Mouse (Mus musculus) erythroid progenitor cell, adult 5-6 weeks (primary cell): ENCODE data around the gene Ppfibp2. TPM values are rescaled to one million over a fixed set of nuclear protein-coding genes. Genes with fewer than 3 reads are reported as not detected.

ENCODE experiments used
- ATAC-seq: replicated peaks from 2 replicates; pipeline ENCODE4 v1.8.0; 2016; ENCODE audit warnings: moderate number of reproducible peaks, mild to moderate bottlenecking, moderate TSS enrichment, inconsistent platforms; ENCODE audit not compliant: poor library complexity, low FRiP score, severe bottlenecking
- total RNA-seq, 2 experiments: library from RNA; stranded (forward) in 1 of 2; stranded (reverse) in 1 of 2; fragments of 150-400 nt in 1 of 2; fragments of 186-747, 209-891 nt in 1 of 2; gene quantifications; 2 replicates each; pipeline versions ENCODE4 v1.2.3 to v1.2.4; 2015 to 2017; ENCODE audit warnings: low replicate concordance in 2 of 2

The Ppfibp2 gene
- total RNA-seq (2015; ENCODE audit: low replicate concordance), result 2.9 TPM in 1 of 2 replicates, not detected in the other
- 1.7 and 1.9 TPM in 2 replicates for total RNA-seq (2017; ENCODE audit: low replicate concordance)

GRCm38 (mm10) chr7:107594857-107595402, at the start of gene Ppfibp2:
Gene Ppfibp2 (plus strand): TSS chr7:107595207.
- peak; percentile 88 for ATAC-seq

DNA sequence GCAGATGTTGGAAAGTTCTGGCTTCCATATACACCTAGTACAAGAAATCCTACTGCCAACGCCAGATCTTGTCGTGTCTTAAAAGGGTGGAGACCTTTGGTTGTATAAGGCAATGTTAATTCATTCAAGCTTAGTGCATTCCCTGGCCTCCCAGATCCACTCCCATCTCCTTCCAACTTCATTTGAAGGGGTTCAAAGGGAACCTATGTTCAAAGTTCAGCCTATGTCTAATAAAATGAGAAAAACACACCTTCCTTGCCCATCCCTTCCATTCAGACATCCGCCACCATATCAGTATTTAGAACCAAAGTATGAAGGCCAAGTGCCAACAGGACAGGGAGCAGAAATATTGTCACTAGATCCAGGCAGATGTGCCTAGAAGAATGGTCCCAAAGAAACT, 47.1 kb upstream of the Ppfibp2 start:
- no peak for ATAC-seq

DNA sequence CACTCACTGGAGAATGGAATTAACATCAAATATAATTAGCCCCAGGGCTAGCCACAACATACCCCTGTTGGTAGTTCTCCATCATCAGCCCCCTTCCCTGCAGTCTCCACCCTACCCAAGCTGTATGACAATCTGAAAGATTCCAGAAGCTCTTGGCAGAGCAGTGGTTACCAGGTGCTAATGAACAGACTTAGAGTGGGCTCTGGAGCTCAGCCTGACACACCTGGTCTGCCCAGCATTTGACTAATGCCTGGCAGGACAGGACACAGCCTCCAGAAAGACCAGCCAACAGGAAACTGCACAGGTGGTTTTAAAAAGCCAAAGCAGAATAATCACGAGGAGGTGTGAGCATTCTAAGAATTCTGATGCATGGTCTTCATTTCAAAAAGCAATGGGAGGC, 41.5 kb upstream of the Ppfibp2 start:
- no peak for ATAC-seq

GRCm38 (mm10) chr7:107555906-107556305, 39.1 kb upstream of the Ppfibp2 start:
- no peak for ATAC-seq

- ATAC-seq, result no peak
Observed at GRCm38 (mm10) chr7:107560675-107561074, 34.3 kb upstream of the Ppfibp2 start.

DNA sequence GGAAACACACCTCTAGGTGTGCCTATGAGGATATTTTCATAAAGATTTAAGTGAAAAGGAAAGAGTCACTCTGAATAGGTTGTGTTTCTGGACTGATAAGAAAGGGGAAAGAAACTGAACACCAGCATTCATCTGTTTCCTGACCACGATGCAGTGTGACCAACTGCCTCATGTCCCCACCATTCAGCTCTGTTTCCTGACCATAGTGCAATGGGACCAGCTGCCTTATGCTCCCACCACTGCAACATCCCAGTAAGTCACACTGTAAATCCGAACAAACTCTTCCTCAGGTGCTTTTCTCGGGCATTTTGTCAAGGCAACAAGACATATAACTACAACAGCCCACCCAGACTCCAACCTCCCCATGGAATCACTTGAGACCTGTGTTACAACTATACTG, 33.4 kb upstream of the Ppfibp2 start:
- no peak for ATAC-seq

DNA sequence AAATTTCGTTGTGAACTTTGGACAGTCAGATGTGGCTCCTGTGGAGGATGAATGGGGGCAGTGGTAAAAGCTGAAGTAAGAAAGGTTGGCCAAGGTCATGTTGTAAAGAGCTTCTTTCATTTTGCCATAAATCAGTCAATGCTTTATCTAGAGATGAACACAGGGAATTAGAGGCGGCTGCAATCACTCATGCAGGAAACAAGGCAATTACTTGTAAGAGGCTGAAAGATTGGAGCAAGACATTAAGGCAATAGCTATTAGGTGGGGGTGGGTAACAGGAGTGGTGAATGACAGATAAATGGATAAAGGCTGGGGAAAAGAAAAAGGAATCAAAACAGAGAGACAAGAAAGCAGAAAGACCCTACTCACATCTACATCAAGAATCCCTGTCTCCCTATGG, 31.3 kb upstream of the Ppfibp2 start:
- ATAC-seq, result no peak

GRCm38 (mm10) chr7:107567261-107567671, 27.7 kb upstream of the Ppfibp2 start, which contains the start of gene Olfml1:
Gene Olfml1 (plus strand): TSS chr7:107567446.
- no peak for ATAC-seq

GRCm38 (mm10) chr7:107567674-107568073, 27.3 kb upstream of the Ppfibp2 start:
- ATAC-seq, result no peak

DNA sequence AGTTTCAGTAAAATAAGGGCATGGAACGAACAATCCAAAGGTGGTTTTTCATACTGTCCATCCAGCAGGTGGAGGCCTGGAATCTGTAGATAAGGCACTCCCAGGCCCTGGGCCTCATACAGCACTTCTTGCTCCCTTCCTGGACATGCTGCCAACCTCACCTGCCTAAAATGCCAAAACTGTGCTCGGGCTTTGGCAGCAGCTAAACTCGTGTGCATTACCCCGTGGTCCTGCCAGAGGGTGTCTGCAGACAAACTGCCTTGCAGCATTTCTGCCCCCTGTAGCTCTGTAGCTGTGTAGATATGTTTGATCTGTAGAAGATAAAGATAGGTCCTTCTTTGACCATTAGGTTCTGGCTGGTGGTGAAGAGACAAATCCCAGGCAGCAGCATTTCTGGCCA, 26.0 kb upstream of the Ppfibp2 start:
- no peak for ATAC-seq

DNA sequence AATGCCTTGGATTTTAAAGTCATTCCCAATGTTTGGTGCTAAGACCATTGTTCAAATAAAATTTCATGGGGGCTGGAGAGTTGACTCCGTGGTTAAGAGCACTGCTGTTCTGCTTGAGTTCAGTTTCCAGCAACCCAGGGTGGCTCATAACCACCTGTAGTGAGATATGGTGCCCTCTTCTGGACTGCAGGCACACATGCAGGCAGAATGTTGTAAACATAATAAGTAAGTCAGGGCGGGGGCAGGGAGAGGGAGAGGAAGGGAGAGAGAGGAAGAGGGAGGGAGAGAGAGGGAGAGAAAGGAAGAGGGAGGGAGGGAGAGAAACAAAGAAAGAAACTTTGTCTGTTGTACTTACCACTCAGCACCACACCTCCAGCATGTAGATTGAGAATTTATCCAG, 21.2 kb upstream of the Ppfibp2 start:
- ATAC-seq, result no peak

DNA sequence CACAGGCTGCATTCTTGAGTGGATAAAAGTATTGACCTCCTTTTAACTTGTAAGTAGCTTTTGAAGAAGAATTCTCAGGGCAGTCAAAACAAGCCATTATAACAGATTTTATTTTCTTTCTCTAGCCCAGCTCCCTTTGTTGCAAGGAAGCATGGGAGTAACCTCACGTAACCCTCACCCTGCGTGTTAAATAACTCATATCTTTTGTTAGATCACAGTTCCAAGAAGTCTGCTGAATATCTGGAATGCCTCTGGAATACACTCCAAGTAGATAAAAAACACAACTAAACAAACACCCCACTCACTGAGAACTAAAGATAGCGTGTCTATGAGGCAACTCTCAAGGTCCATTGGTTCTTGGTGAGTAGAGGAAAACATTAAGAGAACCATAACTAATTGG, 20.7 kb upstream of the Ppfibp2 start:
- ATAC-seq, result no peak

DNA sequence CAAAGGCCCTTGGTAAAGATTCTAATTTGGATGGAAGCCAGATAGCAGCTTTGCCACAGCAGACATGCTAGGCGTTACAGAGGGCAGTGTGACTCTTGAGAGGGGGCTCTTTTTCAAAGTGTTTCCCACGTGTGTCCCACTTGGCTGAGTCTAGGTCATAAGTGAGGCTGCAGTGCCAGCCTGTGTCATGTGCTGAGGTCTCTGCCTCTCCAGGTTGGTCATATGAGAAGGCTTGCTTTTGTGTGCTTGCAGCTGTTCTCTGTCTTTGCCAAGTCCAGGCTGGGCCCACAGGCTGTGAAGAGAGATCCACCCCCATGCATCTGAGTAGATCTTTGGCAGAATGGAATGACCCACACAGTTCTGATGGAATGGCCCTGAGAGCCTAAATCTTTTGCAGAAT, 2.4 kb upstream of the Ppfibp2 start:
- ATAC-seq, result no peak

- ATAC-seq, result no peak
Observed at GRCm38 (mm10) chr7:107593904-107594303, 1.1 kb upstream of the Ppfibp2 start.

GRCm38 (mm10) chr7:107594325-107594856, 616 bp upstream of the Ppfibp2 start:
- no peak for ATAC-seq

DNA sequence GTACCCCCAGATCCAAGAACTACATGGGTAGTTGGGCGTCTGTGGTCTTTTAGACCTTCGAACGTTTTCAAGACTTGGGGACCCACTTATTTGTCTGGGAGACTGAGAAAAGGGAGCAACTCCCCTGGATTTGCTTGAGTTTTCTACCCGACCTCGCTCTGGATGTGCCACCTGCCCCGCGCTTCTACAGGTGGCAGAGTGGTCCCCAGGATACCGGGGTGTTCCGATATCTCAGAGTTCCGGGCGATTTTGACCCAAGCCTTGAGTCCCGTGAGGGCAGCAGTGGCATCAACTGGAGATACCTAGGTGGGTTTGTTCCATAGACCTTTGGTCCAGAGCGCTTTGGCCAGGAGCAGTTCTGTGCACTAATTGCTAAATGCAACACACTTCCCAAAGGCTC, 419 bp downstream of the Ppfibp2 start:
- no peak for ATAC-seq

- ATAC-seq, result no peak
Observed at GRCm38 (mm10) chr7:107596753-107597152, 1.7 kb downstream of the Ppfibp2 start.

DNA sequence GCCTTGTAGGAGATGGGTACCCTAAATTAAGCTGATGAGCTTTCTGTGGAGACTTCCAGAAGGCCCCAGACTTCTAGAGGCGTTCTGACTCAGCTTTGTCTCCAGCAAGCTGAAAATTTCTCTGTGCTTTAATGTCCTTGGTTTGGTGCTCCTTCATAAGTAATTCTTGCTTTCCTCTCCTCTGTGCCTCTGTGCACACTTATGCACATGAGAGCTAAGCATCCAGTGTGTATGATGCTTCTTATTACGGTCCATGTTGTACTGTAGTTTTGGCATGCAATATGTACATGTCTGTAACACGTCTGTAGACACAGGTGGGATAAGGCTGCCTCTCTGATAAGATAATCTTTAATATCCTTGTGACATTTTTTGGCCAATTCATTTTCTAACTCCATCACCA, 2.9 kb downstream of the Ppfibp2 start:
- no peak for ATAC-seq

- no peak for ATAC-seq
Observed at GRCm38 (mm10) chr7:107600651-107601050, 5.6 kb downstream of the Ppfibp2 start.

DNA sequence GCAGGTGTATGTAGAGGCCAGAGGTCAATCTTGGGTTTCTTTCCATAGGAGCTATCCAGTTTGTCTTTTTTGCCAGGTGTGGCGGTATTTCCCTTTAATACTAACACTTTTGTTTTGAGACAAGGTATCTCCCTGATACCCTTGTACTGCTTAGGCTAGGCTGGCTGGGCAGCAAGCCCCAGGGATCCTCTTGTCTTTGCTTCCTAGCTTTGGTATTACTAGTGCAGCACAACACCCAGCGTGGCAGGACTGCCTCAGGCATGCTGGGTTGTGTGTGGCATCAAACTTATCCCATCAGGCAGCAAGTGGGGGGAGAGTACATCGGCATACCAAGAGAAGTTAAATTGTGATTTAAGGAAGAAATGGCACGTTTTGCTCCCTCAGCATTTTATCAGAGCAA, 7.5 kb downstream of the Ppfibp2 start:
- no peak for ATAC-seq

GRCm38 (mm10) chr7:107602913-107603312, 7.9 kb downstream of the Ppfibp2 start:
- ATAC-seq, result no peak

DNA sequence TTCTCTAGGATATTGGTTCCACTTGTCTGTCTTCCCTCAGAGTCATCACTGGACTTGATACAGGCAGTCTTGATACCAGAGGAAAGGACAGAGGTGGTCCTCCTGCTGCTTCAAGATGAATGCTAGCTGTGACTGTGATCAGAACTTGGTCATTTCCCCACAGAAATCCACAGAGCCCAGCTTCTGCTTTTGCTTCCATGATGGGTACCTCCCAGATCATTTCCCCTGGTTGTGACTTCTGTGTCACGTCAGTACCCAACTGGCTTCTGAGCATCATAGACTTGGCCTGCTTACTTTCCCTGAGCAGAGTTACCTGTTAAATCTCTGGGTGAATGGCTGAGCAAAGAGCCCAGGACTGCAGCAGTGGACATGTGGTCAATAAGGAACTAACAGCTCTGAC, 12.8 kb downstream of the Ppfibp2 start:
- ATAC-seq, result no peak
